Mouse (Mus musculus) limb, embryonic 14.5 days (tissue): ENCODE results near the gene Gm6040. TPM values are rescaled to one million over a fixed set of nuclear protein-coding genes. Genes with fewer than 3 reads are reported as not detected.

Experiments
- ATAC-seq: fragments of 200-750 bp; cut with Nextera tagmentation; 2 replicates; pipeline ENCODE4 v1.8.0; 2017; ENCODE audit warnings: low read depth, moderate number of reproducible peaks, moderate TSS enrichment; ENCODE audit not compliant: low FRiP score
- DNase-seq: peaks from one replicate; pipeline ENCODE4 v3.0.0-alpha.2; 2015; ENCODE audit warnings: low spot score
- H3K27ac ChIP-seq: fragments of 300-500 bp; sonication (generic); replicated peaks from 2 replicates; pipeline ENCODE4 v1.5.1; 2014; ENCODE audit warnings: low read depth, mild to moderate bottlenecking, low read length, moderate library complexity, mixed read lengths
- H3K27me3 ChIP-seq: fragments of 300-500 bp; sonication (generic); 2 replicates; pipeline ENCODE4 v1.6.1; 2014; ENCODE audit warnings: low read length, mixed read lengths; ENCODE audit not compliant: control insufficient read depth, insufficient read depth
- H3K36me3 ChIP-seq: fragments of 300-500 bp; sonication (generic); 2 replicates; pipeline ENCODE4 v1.6.1; 2014; ENCODE audit warnings: mild to moderate bottlenecking, low read length, moderate library complexity, mixed read lengths; ENCODE audit not compliant: control insufficient read depth, insufficient read depth
- H3K4me1 ChIP-seq: fragments of 300-500 bp; sonication (generic); 2 replicates; pipeline ENCODE4 v1.6.1; 2014; ENCODE audit warnings: antibody characterized with exemption, low read length, mixed read lengths; ENCODE audit not compliant: control insufficient read depth, insufficient read depth
- H3K4me2 ChIP-seq: fragments of 300-500 bp; sonication (generic); replicated peaks from 2 replicates; pipeline ENCODE4 v1.6.1; 2014; ENCODE audit warnings: low read depth, mild to moderate bottlenecking, low read length, moderate library complexity; ENCODE audit not compliant: severe bottlenecking
- H3K4me3 ChIP-seq: fragments of 300-500 bp; sonication (generic); replicated peaks from 2 replicates; pipeline ENCODE4 v1.5.1; 2014; ENCODE audit warnings: low read length
- H3K9ac ChIP-seq: fragments of 300-500 bp; sonication (generic); 2 replicates; pipeline ENCODE4 v1.6.1; 2014; ENCODE audit warnings: mild to moderate bottlenecking, low read depth, low read length, moderate library complexity; ENCODE audit not compliant: severe bottlenecking
- H3K9me3 ChIP-seq: fragments of 300-500 bp; sonication (generic); 2 replicates; pipeline ENCODE4 v1.6.1; 2016; ENCODE audit warnings: low read length; ENCODE audit not compliant: control insufficient read depth
- POLR2A ChIP-seq: fragments of 200-500 bp; IDR thresholded peaks from 2 replicates; pipeline ENCODE4 v1.8.0; 2012; ENCODE audit warnings: inconsistent platforms, mild to moderate bottlenecking, moderate library complexity, borderline replicate concordance; ENCODE audit not compliant: insufficient read depth, insufficient read length; ENCODE audit errors: extremely low read depth
- WGBS: fragments of 180-500 bp; shearing (Covaris S2); extraction: QIAGEN DNeasy Blood & Tissue Kit; methylation state at CpG from one replicate; pipeline ENCODE4 v1.1.7; 2014; 5-methylcytosine and 5-hydroxymethylcytosine counted together
- polyA plus RNA-seq, 2 experiments: library from polyadenylated mRNA; depleted of rRNA in 1 of 2; stranded (reverse) in 1 of 2; unstranded in 1 of 2; fragments of >200 nt; fragmentation: Nextera tagmentation in 1 of 2; extraction: Ambion mirVana in 1 of 2; gene quantifications; 2 replicates each; pipeline versions ENCODE4 v1.2.1 to v1.2.3; 2012 to 2014

Gm6040 gene
- not detected in 2 replicates for polyA plus RNA-seq (2012; rRNA removed)
- polyA plus RNA-seq (2014; fragmentation: Nextera tagmentation; extraction: Ambion mirVana), result not detected in 2 replicates

DNA sequence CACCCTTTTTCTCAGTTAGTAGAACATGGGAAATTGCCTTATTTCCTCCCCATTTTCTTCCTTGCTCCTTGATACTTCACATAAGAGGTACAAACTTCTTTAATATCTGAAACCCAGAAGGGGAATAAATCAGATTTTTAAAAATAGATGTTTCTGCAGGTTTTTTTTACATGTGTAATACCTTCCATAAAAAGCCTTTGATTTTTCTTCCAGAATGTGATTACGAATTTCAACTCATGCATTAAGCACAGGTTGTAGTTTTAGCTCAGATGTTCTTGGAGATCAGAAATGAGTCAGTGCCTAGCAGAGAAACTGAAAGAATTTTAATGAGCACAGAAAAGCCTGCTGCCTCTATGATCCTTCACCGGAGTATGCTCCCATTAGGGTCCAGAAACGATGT lies at the start of gene Gm6040:
Gene Gm6040, minus strand, starts transcription at position 101 of the 400 bp plus-strand sequence.
- Histone ChIP-seq H3K9me3 (no peaks in the 10 kb centered on the region), H3K4me2 (no peak within 1 kb of the TSS), H3K27ac (no peak within 1 kb of the TSS), H3K27me3 (no peaks in the 10 kb centered on the region), H3K4me1 (no peaks in the 10 kb centered on the region), H3K36me3 (no peaks in the 10 kb centered on the region), H3K4me3 (no peak within 1 kb of the TSS), H3K9ac (no peak within 1 kb of the TSS)
- DNase-seq (no peak), ATAC-seq (no peak)
- WGBS, result 76% methylated on average over 3 of the region's 3 CpGs
- TF ChIP-seq POLR2A, result no peak

DNA sequence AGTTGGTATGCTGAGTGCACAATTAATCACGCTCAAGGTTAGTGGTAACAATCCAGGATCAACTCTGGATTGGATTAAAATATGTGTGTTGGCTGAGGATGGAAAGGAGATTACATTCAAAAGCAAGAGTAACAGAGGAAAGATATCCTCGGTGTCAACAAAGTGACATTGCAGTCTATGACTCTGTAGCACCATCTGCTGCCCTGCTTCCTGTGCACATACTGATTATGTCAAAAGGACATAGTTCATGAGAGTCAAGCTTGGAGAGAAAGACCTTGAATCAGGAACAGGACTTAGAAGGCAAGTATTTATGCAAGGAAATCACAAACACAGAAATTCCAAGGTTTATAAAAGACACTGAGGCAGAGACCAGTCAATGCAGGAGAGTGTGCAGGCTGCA lies 42.7 kb upstream of the Gm6040 start:
- WGBS, result 73% methylated on average over 2 of the region's 2 CpGs
- TF ChIP-seq POLR2A, result no peak
- no peak overlapping the region for H3K4me2 ChIP-seq
- DNase-seq (no peak), ATAC-seq (no peak)
- no peak overlapping the region for H3K9ac ChIP-seq
- H3K36me3 ChIP-seq, result no peaks in the 10 kb centered on the region
- no peak overlapping the region for H3K4me3 ChIP-seq
- H3K4me1 ChIP-seq, result no peaks in the 10 kb centered on the region
- H3K9me3 ChIP-seq, result no peaks in the 10 kb centered on the region
- H3K27me3 ChIP-seq, result no peaks in the 10 kb centered on the region
- H3K27ac ChIP-seq, result no peak overlapping the region

DNA sequence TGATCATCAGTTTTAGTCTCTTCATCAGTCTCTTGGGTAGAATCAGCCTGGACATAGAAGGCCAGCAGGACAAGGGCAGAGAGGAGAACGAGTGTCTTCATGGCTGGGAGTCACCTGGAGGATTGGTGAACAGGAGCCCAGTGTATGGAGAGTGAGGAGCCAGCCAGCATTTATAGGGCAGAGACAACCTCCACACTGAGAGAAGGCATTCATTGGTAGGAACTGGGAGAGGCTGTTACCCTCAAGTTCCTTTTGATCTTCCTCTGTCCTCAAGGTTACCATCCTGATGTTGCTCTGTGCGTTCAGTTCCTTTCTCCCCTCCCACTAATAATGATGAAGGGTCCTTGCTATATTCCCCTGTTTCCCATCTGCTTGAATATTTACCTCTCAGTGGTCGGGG lies 22.7 kb upstream of the Gm6040 start, which contains the start of gene AY761185:
Gene AY761185, minus strand, starts transcription at position 101 of the 400 bp plus-strand sequence.
- Histone ChIP-seq H3K4me3 (no peak within 1 kb of the TSS), H3K27me3 (no peaks in the 10 kb centered on the region), H3K9me3 (no peaks in the 10 kb centered on the region), H3K4me1 (no peaks in the 10 kb centered on the region), H3K9ac (no peak within 1 kb of the TSS), H3K27ac (no peak within 1 kb of the TSS), H3K4me2 (no peak within 1 kb of the TSS), H3K36me3 (no peaks in the 10 kb centered on the region)
- TF ChIP-seq POLR2A, result no peak
- no peak for DNase-seq
- ATAC-seq, result no peak
- WGBS, result 83% methylated on average over 3 of the region's 3 CpGs

DNA sequence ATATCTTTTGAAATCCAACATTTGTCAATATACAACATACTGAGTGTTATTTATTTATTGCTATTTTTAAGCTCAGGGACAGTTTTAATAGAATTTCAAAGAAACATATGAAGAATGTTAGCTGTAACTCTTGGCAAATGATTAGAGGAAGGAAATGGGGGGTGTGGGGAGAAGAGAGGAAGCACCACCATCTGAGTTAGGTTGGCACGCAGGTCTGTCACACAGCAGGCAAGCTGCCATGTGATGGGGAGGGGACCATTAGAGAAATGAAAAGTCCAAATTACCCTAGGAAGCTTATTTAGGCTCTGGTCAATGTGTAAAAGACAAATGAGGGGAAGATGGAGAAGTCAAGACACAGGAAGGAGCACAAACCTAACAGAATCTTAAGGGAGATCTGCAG lies 9.6 kb downstream of the Gm6040 start:
- no peak for TF ChIP-seq POLR2A
- no peaks in the 10 kb centered on the region for H3K4me1 ChIP-seq
- no peak for ATAC-seq
- WGBS, result 91% methylated on average over 1 of the region's 1 CpGs
- no peak for DNase-seq
- H3K9ac ChIP-seq, result no peak overlapping the region
- no peaks in the 10 kb centered on the region for H3K9me3 ChIP-seq
- no peak overlapping the region for H3K4me2 ChIP-seq
- no peak overlapping the region for H3K27ac ChIP-seq
- H3K27me3 ChIP-seq, result no peaks in the 10 kb centered on the region
- no peak overlapping the region for H3K4me3 ChIP-seq
- no peaks in the 10 kb centered on the region for H3K36me3 ChIP-seq

DNA sequence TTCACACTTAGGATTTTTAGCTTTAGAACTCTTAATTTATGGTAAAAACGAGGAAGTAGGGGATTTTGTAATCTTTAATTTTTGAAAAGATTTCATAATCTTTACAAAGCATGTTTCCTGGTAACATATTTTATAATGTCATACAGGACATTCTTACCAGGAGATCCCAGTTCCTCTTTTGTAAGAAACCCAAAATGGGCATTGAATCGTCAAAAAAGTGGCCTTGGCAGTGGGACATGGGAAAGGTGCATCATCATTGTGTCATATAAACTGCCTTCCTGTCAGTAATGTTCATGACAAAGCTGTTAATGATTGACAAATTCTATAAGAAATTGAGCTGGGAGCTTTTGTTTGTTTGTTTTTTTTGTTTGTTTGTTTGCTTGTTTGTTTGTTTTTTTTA lies 13.6 kb downstream of the Gm6040 start:
- Histone ChIP-seq H3K4me1 (no peaks in the 10 kb centered on the region), H3K27me3 (no peaks in the 10 kb centered on the region), H3K36me3 (no peaks in the 10 kb centered on the region), H3K4me2 (no peak overlapping the region), H3K27ac (no peak overlapping the region), H3K9me3 (no peaks in the 10 kb centered on the region), H3K9ac (no peak overlapping the region), H3K4me3 (no peak overlapping the region)
- ATAC-seq, result no peak
- DNase-seq, result no peak
- 63% methylated on average over 2 of the region's 2 CpGs for WGBS
- no peak for TF ChIP-seq POLR2A

DNA sequence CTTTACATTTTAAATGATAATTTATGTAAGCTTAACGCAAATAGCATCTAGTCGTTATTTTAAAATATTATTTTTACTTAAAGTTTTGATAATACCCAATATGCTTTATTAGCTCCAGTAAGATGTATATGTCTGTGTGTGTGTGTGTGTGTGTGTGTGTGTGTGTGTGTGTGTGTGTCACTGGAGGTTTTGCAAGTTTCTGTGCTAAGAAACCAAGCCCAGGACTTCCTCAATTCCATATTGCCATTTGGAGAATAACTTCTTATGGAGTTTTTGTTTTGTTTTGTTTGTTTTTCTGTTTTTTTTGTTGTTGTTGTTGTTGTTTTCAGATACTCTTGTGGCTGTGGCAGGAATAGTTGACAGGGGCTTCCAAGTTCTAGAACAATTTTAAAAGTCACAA lies 14.8 kb downstream of the Gm6040 start:
- Histone ChIP-seq H3K4me1 (no peaks in the 10 kb centered on the region), H3K27ac (no peak overlapping the region), H3K4me3 (no peak overlapping the region), H3K27me3 (no peaks in the 10 kb centered on the region), H3K9me3 (no peaks in the 10 kb centered on the region), H3K4me2 (no peak overlapping the region), H3K9ac (no peak overlapping the region), H3K36me3 (no peaks in the 10 kb centered on the region)
- DNase-seq (no peak), ATAC-seq (no peak)
- TF ChIP-seq POLR2A, result no peak
- WGBS, result 90% methylated on average over 2 of the region's 2 CpGs
